Mouse (Mus musculus) heart, adult 8-10 months (tissue): Measurements from ENCODE around the gene Crat. TPM values are rescaled to one million over a fixed set of nuclear protein-coding genes. Genes with fewer than 3 reads are reported as not detected.
"Not testable (repeated sequence)": the region's sequence is repeated elsewhere in the genome, so short reads cannot be mapped to it uniquely, and the experiment has no call there.

Source experiments
- DNase-seq: peaks from one replicate; pipeline ENCODE4 v3.0.0; 2022; ENCODE audit warnings: low spot score
- total RNA-seq, 4 experiments: library from RNA; stranded (reverse); gene quantifications; 2 replicates each; pipeline ENCODE4 v1.2.4; 2022

Crat gene
- total RNA-seq, 4 experiments from 2014 or later: 490 to 636 (median 559) TPM

- peak; percentile 90 for DNase-seq
Measured at GRCm38 (mm10) chr2:30440701-30441517, 25.3 kb upstream of the Crat start.

DNA sequence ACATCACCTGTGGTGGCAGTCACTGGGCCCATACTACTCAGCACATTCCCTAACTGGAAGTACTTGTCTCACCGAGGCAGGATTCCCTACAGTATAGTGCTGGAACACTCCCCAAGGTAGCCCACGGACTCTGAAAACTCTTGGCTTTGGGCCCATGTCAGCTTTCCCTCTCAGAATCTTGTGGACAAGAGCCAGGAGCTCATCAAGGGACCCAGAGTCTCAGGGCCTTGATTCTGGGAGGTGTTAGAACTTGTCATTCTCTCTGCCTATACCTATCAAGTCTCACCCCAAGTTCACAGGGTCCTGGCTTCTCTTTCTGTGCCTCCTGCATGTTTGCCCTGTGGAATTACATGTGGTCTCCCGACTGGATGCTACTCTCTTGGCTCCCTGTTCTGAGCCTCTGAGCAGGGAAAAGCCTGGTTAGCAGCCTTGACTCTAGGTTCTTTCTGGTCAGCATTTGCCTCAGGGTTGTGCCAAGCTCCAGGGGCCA lies 24.6 kb upstream of the Crat start:
- no peak for DNase-seq

DNA sequence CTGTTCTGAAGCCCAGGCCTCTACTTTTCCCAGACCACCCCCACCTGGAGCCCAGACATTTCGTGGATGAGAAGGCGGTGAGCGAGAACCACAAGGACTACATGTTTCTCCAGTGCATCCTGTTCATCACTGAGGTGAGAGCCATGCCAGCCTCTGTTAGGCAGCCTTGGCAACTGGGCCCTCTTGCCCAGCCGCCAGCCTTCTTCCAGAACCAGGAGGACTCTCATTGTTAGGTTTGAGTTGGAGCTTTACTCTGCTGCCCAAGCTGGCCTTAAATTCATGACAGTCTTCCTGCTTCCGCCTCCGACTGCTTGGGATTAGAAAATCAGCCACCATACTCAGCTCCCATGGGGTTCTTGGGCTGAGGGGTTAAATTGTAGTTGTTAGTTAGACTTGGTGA lies 24.0 kb upstream of the Crat start:
- no peak for DNase-seq

GRCm38 (mm10) chr2:30437791-30438190 lies 22.2 kb upstream of the Crat start:
- DNase-seq: no peak

- no peak for DNase-seq
Measured at GRCm38 (mm10) chr2:30436809-30437208, 21.2 kb upstream of the Crat start.

GRCm38 (mm10) chr2:30436156-30436545 lies 20.5 kb upstream of the Crat start:
- DNase-seq: no peak

DNA sequence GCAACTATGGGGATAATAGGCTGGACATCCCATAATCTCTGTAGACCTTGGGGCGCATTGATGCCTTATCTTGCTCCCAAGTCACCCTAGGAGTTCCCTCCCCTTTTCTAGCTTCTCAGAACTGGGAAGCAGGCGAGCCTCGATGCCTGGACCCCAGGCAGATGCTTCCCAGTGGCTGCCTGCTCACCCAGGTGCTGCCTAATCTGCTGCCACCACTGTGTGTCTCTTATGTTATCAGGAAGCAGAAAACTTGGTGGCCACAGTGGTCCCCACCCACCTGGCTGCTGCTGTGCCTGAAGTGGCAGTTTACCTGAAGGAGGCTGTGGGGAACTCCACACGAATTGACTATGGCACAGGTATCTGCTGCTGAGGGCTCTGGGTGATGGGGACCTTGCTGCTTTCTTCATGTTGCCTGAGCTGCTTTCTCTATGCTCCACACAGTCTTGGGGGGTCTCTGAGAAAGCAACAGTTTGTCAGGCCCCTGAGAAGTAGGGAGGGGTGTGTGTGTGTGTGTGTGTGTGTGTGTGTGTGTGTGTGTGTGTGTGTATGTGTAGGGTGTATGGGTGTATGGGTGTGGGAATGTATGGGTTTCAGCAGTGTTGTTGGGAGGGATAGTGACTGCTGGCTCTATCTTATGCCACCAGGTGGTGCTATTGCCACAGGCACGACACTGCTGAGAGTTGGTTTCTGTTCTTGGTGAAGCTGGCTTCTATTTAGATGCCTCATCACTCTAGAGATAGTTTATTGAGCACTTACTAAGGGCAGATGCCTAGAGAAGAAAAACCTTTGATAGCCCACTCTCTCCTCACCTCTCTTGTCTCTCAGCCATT lies 19.9 kb upstream of the Crat start:
- DNase-seq: no peak

DNA sequence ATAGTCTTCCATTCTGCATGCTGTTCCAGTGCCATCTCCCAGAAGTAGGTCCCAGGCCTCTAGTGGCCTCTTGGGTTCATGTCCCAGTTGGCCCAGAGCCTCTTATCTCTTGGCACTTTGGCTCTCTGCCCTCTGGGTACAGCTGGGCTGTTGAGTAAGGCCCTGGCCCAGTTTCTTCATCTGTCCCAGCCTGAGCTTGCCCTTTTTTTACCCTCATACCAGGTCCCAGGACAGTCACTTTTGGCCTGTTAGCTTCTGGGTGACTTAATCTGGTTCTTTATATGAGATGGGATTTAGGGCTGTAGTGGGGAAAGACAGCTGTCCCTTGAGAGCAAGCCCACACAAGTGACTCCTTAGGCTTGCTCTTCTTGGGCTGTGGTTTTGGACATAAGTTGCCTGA lies 13.5 kb upstream of the Crat start:
- DNase-seq: no peak

GRCm38 (mm10) chr2:30421432-30421831 lies 5.8 kb upstream of the Crat start:
- DNase-seq: no peak

DNA sequence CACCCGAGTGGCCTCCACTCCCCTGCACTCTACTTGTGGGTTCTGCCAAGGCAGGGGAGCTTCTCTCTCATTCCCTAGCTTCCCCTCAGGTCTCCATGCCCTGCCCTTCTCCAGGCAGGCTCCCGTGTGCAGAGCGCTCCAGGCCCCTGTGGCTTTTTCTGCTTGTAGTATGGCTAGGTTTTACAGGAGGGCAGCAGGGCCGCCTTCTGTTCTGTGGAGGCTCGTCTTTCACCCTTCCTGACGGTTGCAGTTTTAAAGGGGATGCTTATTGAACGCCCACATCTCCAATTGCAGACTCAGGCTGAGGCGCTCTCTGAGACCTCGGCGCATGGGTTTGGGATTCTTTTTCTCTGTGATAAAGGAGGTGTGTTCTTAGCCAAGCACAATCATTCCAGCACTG lies 3.5 kb upstream of the Crat start:
- DNase-seq: no peak

- no peak for DNase-seq
Measured at GRCm38 (mm10) chr2:30418259-30418658, 2.6 kb upstream of the Crat start.

GRCm38 (mm10) chr2:30417595-30418165 lies 2.1 kb upstream of the Crat start:
- no peak for DNase-seq

- DNase-seq: not testable (repeated sequence)
Measured at GRCm38 (mm10) chr2:30417154-30417553, 1.5 kb upstream of the Crat start.

GRCm38 (mm10) chr2:30416649-30416965 lies 994 bp upstream of the Crat start:
- DNase-seq: no peak

GRCm38 (mm10) chr2:30415936-30416648 lies 479 bp upstream of the Crat start, which contains the start of gene Ptpa:
Gene Ptpa, plus strand, starts transcription at chr2:30416039.
- DNase-seq: peak; percentile 87

- no peak for DNase-seq
Measured at GRCm38 (mm10) chr2:30414681-30415080, 932 bp downstream of the Crat start.

DNA sequence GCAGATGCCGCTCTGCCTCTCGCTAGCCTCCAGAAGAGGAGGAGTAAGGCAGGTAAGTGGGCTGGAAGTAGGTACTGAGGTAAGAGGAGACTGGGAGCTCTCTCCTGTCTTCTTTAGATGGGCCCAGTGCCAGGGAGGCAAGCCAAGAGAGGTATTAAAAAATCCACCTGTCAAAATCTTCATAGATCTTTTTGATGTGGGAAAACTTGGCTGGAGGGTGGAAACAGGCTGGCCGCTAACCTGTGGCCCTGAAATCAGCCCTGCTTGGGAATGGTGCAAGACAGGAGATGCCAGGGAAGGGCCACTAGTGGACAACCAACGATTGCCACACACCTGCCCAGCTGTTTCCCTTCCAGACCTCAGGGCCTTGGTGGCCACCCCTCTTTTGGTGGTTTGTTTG lies 1.5 kb downstream of the Crat start:
- no peak for DNase-seq

DNA sequence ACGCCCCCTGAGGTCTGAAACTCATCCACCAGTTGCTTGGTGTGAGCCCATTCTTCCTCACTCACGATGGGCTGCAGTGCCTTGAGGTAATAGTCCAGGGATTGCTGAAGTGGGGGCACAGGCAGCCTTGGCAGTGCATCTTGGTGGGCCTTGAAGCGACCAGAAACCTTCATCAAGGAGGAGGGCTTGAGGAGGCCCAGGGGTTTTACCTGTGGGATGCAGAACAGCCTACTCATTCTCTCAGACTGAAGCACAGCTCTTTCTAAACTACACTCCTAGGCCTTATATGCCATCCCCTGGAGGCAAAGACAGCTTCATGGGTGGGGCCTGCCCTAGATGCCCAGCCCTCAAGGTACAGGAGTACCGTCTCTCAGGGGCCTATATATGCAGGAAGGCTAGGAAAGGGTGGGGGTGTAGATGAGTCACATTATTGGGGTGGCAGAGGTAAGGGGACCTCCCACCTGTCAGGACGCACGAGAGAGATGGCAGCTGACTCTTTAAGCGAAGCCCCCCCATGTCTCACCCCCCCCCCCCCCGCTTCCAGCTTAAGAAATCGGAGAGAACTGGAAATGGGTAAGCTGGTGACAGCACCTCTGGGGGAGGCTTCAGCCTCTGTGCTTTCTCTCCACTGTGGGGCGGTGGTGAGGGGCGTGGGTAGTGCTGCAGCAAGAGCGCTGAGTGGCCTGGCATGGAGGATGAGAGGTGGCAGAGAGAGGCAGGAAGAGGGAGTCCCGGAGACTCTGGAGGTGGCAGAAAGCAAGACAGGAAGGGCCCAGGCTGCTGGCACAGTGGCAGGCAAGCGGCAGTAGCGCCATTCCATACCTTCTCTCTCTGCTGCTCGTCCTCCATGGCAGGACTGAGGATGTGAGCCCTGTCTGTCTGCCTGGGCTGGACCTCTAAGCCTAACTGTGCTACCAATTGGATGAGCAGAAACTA lies 2.3 kb downstream of the Crat start:
- no peak for DNase-seq

GRCm38 (mm10) chr2:30409454-30410176 lies 6.0 kb downstream of the Crat start:
- peak; percentile 67 for DNase-seq
